Mouse (Mus musculus): ENCODE measurements around the gene Adcy4. TPM values are rescaled to one million over a fixed set of nuclear protein-coding genes. Genes with fewer than 3 reads are reported as not detected.

Adcy4 gene
- total RNA-seq, 2 experiments from 2014 or later: 10.4 to 10.9 TPM

GRCm38 (mm10) chr14:55760156-55760555, 23.7 kb downstream of the Adcy4 start:
- DNase-seq (ENCODE audit: low spot score in 2 of 2): peak; percentile 51 to 64

GRCm38 (mm10) chr14:55758363-55758784, 25.5 kb downstream of the Adcy4 start, which contains the start of gene Cideb:
TSS of gene Cideb (minus strand) at chr14:55758458.
- DNase-seq (ENCODE audit: low spot score in 2 of 2): no peak

GRCm38 (mm10) chr14:55757566-55757965, 26.3 kb downstream of the Adcy4 start:
- DNase-seq (ENCODE audit: low spot score in 2 of 2): no peak

- no peak for DNase-seq (ENCODE audit: low spot score in 2 of 2)
Observed at GRCm38 (mm10) chr14:55747051-55747847, 36.6 kb downstream of the Adcy4 start.

GRCm38 (mm10) chr14:55745861-55746237, 38.0 kb downstream of the Adcy4 start:
- DNase-seq (ENCODE audit: low spot score in 2 of 2): no peak

- peak; percentile 74 to 80 for DNase-seq (ENCODE audit: low spot score in 2 of 2)
Observed at GRCm38 (mm10) chr14:55745180-55745860, 38.6 kb downstream of the Adcy4 start, which contains the start of the genes Dhrs1 and Nop9. TSS of gene Dhrs1 (minus strand) at chr14:55745690. TSS of gene Nop9 (plus strand) at chr14:55745693.

GRCm38 (mm10) chr14:55743711-55744110, 40.2 kb downstream of the Adcy4 start:
- DNase-seq (ENCODE audit: low spot score in 2 of 2): peak; percentile 70 to 76

GRCm38 (mm10) chr14:55737086-55737687, 46.7 kb downstream of the Adcy4 start:
- DNase-seq (ENCODE audit: low spot score in 2 of 2): no peak

- no peak for DNase-seq (ENCODE audit: low spot score in 2 of 2)
Observed at GRCm38 (mm10) chr14:55735758-55736157, 48.1 kb downstream of the Adcy4 start.

GRCm38 (mm10) chr14:55735334-55735733, 48.6 kb downstream of the Adcy4 start:
- no peak for DNase-seq (ENCODE audit: low spot score in 2 of 2)

- no peak for DNase-seq (ENCODE audit: low spot score in 2 of 2)
Observed at GRCm38 (mm10) chr14:55734869-55735268, 49.0 kb downstream of the Adcy4 start.

- no peak for DNase-seq (ENCODE audit: low spot score in 2 of 2)
Observed at GRCm38 (mm10) chr14:55733889-55734288, 50.0 kb downstream of the Adcy4 start.

- no peak for DNase-seq (ENCODE audit: low spot score in 2 of 2)
Observed at GRCm38 (mm10) chr14:55730531-55731032, 53.3 kb downstream of the Adcy4 start.

- no peak for DNase-seq (ENCODE audit: low spot score in 2 of 2)
Observed at GRCm38 (mm10) chr14:55730116-55730515, 53.8 kb downstream of the Adcy4 start.

GRCm38 (mm10) chr14:55727889-55728685, 55.8 kb downstream of the Adcy4 start:
- DNase-seq (ENCODE audit: low spot score in 2 of 2): no peak

GRCm38 (mm10) chr14:55726261-55726660, 57.6 kb downstream of the Adcy4 start:
- DNase-seq (ENCODE audit: low spot score in 2 of 2): no peak

- no peak for DNase-seq (ENCODE audit: low spot score in 2 of 2)
Observed at GRCm38 (mm10) chr14:55724411-55724871, 59.5 kb downstream of the Adcy4 start.

- no peak for DNase-seq (ENCODE audit: low spot score in 2 of 2)
Observed at GRCm38 (mm10) chr14:55723433-55723832, 60.5 kb downstream of the Adcy4 start.

- DNase-seq (ENCODE audit: low spot score in 2 of 2): no peak
Observed at GRCm38 (mm10) chr14:55722438-55722945, 61.4 kb downstream of the Adcy4 start.

- peak; percentile 83 to 87 for DNase-seq (ENCODE audit: low spot score in 2 of 2)
Observed at GRCm38 (mm10) chr14:55721700-55722437, 62.0 kb downstream of the Adcy4 start, which contains the start of gene Rabggta. TSS of gene Rabggta (minus strand) at chr14:55722263.
